Mouse (Mus musculus): ENCODE results near the gene Brms1.

DNA sequence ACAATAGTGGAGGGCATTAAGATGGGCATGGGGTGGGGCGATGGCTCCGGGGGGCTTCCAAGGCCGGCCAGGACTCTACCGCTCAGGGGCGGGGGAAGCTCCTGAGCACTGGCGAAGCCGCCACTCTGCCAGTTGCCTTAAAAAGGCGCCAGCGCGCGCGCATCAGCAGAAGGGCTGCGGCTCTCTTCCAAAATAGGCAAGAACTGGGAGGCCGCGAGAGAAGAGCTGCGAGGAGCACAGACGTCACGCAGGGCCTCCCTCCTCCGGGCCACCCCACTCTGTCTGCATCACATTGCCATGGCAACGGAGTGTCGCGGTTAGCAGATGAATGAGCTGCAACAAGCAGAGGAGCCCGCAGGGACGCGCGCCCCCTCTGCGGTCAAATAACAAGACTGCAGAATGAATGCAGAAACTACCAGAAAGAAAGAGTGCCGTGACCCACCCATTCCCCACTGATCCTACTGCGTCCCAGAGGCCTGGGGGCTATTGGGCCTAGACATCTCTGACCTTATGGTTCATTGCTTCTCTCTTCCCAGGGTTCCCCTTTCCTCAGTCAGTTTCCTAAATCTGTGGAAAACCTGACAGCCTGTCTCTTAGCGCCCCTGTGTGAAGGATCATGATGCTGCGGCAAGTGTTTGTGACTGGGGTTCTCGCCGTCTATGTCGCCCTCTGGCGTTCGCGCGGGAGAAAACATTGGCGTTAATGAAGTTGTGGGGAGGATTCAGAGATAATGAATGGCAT, 39.3 kb upstream of the Brms1 start:
- no peak for TF ChIP-seq RCOR1 (conservative IDR thresholded peaks at IDR 0.05; ENCODE audit: low read depth, low read length)
- TF ChIP-seq TBP (conservative IDR thresholded peaks at IDR 0.05; ENCODE audit: low read depth, low read length), result no peak
- no peak for TF ChIP-seq POLR2A (IDR thresholded peaks at IDR 0.05; ENCODE audit: low read depth, low read length)
- TF ChIP-seq TCF12 (IDR thresholded peaks at IDR 0.05; ENCODE audit: low read depth, low read length), result no peak; the same call in 1 of the 2 replicates
- peak; percentile 95 for TF ChIP-seq SMC3 (IDR thresholded peaks at IDR 0.05; ENCODE audit: low read depth, low read length)
- TF ChIP-seq UBTF (IDR thresholded peaks at IDR 0.05; ENCODE audit: low read depth, low read length), result no peak
- TF ChIP-seq MAFK (IDR thresholded peaks at IDR 0.05; ENCODE audit: insufficient replicate concordance, low read length), result no peak
- no peak for TF ChIP-seq USF2 (conservative IDR thresholded peaks at IDR 0.05; ENCODE audit: low read depth, low read length)
- peak; percentile 74 for TF ChIP-seq ZC3H11A (IDR thresholded peaks at IDR 0.05; ENCODE audit: low read depth, low read length)

Data from CH12.LX (cell line).